Mouse (Mus musculus): ENCODE results near the gene Rgl3.

Gene Rgl3

DNA sequence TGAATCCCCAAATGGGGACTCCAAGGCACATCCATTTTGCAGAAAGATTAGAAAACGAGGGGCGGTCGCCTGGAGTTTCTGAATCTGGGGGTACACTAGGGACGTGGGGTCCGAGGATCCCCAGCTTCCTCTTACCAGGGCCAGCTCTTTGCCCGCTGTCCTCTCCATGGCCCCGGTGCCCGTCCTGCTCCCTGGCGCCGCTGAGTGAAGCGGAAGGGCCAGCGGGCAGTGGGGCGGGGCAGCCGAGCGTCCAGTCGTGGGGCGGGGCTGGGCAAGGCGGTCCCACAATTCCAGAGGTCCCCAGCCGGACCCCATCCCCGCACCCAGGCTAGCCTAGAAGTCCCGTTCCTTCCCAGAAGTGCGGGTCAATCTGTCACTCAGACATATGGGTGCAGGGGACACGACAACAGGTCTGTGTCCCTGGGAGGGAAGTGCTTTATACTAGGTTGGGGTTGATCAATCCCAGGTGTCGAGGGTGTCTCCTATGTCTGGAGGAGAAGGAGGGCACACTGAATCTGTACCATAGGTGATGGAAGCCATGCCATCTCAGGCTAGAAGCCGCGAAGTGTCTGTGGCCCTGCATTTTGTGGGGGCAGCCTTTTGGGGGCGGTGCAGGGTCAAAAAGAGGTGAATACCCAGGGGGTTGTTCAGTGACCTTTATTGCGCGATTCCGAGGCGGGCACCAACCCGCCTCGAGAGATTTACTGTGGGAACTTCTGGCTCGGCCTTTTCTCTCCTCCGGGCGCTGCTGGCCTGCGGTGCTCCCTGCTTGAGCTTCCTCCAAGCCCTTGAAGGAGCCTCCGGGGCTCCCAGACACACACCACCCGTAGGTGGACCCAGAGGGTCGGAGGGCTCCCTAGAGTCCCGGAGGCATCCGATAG, at the start of gene Rgl3:
TSS of gene Rgl3 (minus strand) at position 217 of the 881 bp plus-strand sequence.
- no peak for DNase-seq (ENCODE audit: low read depth in 2 of 2, low spot score in 2 of 2)

GRCm38 (mm10) chr9:22037826-22038225, 48.6 kb upstream of the Rgl3 start:
- DNase-seq (ENCODE audit: low read depth in 2 of 2, low spot score in 2 of 2), result no peak

DNA sequence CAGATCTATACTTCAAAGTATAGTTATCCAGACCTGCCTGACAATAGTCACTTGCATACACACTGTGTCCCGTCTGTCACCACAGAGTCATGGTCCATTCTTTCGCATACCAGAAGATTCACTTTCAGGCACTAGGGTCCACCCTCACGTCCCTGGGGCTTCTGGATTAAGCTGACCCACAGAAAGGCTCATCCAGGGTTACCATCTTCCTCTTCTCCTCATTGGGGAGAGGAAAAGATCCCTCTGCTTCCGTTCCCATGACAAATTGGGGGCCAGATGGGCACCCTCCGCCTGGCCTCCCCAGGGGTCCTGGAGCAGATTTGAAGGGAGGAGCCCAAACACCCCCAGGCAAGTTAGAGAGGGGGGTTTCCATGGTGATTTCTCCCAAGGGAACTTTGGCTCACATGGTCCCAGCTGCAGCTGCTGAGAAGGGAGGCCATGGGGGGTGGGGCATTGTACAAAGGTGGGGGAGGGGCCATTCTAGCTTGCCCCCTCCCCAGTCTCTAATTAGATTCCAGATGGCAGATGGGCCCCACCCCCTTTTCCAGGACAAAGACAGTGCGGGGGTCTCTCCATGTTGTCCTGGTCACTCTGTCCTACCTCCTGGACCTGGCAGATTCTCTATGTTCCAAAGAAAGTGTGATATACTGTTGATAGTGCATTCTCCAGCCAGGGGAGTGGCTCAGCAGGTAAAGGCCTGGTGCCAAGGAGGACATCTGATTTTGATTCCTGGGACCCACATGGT, 46.2 kb upstream of the Rgl3 start:
- DNase-seq (ENCODE audit: low read depth in 2 of 2, low spot score in 2 of 2), result no peak

GRCm38 (mm10) chr9:22030386-22030785, 41.1 kb upstream of the Rgl3 start:
- DNase-seq (ENCODE audit: low read depth in 2 of 2, low spot score in 2 of 2), result no peak

GRCm38 (mm10) chr9:22028467-22028866, 39.2 kb upstream of the Rgl3 start:
- DNase-seq (ENCODE audit: low read depth in 2 of 2, low spot score in 2 of 2), result no peak

DNA sequence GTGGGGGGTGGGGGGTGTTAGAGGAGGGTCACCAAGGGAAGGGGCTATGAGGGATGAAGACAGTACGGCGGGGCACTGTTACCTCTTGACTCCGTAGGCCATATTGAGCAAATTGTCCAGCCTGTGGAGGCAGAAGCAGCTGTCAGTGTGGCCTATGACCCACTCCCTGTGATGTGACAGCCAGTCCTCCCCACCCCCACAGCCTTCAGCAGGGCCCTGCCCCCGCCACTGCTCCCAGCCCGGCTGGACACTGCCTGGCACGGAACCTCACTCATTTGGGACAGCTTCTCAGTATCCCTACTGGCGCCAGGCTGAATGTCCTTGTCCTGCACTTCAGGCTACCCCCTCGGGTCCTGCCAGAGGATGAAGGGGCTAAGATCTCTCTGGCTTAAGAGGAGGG, 35.3 kb upstream of the Rgl3 start:
- no peak for DNase-seq (ENCODE audit: low read depth in 2 of 2, low spot score in 2 of 2)

- no peak for DNase-seq (ENCODE audit: low read depth in 2 of 2, low spot score in 2 of 2)
Observed at GRCm38 (mm10) chr9:22017208-22017825, 28.1 kb upstream of the Rgl3 start.

DNA sequence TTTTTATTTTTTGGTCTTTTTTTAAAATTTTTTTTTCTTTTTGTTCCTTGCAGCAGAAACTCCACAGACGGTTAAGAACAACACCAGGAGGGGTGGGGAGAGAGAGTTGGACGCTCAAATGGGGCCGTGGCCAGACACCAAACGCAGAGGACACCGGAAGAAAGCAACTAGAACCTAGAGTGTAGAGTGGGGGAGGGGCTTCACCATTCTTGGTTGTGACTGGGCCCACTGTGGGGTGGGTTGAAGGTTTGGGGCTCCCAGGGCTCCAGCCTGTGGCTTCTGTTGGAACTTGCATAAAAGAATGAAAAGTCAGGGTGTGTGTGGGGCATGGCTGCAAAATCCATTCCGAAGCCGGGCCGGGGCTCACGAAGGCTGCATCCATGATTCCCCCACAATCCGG, 27.0 kb upstream of the Rgl3 start:
- no peak for DNase-seq (ENCODE audit: low read depth in 2 of 2, low spot score in 2 of 2)

DNA sequence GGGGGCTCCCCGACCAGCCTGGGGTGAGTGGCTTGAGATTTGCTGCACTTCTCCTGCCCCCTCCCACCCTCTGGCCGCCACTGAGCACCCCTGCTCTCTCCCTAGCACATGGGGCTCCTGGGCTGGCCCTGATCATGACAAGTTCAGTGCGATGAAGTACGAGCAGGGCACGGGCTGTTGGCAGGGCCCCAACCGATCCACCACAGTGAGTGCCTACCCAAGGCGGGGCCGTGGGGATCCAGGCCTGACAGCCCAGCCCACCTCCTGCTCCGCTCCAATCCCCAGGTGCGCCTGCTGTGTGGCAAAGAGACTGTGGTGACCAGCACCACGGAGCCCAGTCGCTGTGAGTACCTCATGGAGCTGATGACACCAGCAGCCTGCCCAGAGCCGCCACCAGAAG, 23.5 kb upstream of the Rgl3 start:
- DNase-seq (ENCODE audit: low read depth in 2 of 2, low spot score in 2 of 2), result no peak

DNA sequence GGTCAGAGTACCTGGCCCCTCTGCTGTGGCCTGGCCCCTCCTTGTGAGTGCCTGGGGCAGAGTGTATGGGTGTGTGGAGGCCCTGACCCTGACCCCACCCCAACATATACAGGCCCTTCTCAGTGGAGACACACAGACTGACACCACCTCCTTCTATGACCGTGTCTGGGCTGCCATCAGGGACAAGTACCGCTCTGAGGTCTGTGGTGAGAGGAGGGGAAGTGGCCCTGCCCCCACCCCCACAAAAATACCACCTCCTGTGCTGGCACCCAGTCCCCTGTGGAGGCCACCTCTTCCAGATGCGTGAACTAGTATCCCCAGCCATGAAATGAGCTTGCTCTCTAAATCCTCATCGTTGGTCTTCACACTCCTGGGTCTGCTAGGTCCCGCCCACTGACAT, 21.8 kb upstream of the Rgl3 start:
- DNase-seq (ENCODE audit: low read depth in 2 of 2, low spot score in 2 of 2), result no peak

DNA sequence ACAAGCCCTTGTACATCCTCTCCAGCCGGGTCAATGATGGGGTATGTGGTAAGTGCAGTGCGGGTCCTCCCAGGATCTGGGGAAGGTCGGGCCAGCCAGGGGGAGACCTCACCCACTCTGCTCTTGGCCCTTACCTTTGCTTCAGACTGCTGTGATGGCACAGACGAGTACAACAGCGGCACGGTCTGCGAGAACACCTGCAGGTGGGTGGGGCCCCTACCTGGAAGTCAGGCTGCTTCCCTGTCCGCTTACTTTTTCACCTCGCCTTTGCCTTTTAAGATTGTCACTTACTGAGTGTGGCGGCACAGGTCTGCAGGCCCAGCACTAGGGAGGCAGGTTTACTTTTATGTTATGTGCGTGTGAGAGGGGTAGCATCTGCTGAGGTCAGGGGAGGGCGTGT, 15.3 kb upstream of the Rgl3 start:
- DNase-seq (ENCODE audit: low read depth in 2 of 2, low spot score in 2 of 2), result no peak

GRCm38 (mm10) chr9:22003163-22003554, 13.9 kb upstream of the Rgl3 start:
- no peak for DNase-seq (ENCODE audit: low read depth in 2 of 2, low spot score in 2 of 2)

GRCm38 (mm10) chr9:22002194-22003162, 13.2 kb upstream of the Rgl3 start, which contains the start of the genes Ccdc151 and Prkcsh:
TSS of gene Ccdc151 (minus strand) at chr9:22002634.
TSS of gene Prkcsh (plus strand) at chr9:22002806.
- DNase-seq (ENCODE audit: low read depth in 2 of 2, low spot score in 2 of 2), result peak; percentile 96 to 97

DNA sequence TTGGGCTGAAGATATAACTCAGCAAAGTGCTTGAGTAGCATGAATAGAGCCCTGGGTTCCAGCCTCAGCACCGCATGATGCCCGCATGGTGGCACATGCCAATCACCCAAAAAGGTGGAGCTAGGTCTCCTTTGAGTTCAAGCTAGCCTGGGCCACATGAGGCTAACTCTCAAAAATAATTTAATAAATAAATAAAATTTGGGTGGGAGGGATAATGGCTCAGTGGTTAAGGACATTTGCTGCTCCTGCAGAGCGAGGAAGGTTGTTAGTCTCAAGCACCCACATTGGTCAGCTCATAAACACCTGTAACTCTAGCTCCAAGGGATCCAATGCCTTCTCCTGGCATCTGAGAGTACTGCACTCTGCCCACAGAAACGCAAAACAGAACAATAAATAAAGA, 12.4 kb upstream of the Rgl3 start:
- no peak for DNase-seq (ENCODE audit: low read depth in 2 of 2, low spot score in 2 of 2)

- DNase-seq (ENCODE audit: low read depth in 2 of 2, low spot score in 2 of 2), result no peak
Observed at GRCm38 (mm10) chr9:22000296-22000695, 11.1 kb upstream of the Rgl3 start.

- no peak for DNase-seq (ENCODE audit: low read depth in 2 of 2, low spot score in 2 of 2)
Observed at GRCm38 (mm10) chr9:21996178-21996867, 7.1 kb upstream of the Rgl3 start.

DNA sequence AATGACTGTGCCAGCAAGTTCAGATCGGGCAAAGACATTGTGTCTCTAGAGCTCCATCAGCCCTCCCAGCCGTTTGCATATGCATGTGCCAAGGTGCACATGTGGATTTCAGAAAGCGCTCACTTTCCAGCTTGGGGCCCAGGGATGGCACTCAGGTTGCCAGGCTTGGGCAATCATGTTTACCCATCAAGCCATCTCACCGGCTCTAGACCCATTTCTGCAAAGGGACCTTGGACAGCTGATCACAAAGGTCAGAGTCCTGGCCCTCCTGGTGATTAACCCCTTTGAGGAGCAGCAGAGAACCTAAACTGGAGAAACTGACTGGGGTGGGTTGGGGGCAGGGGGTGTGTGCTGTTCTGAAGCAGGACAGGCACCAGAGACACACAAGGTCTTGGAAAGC, 3.0 kb upstream of the Rgl3 start:
- no peak for DNase-seq (ENCODE audit: low read depth in 2 of 2, low spot score in 2 of 2)

- no peak for DNase-seq (ENCODE audit: low read depth in 2 of 2, low spot score in 2 of 2)
Observed at GRCm38 (mm10) chr9:21988421-21989101, 685 bp downstream of the Rgl3 start.

DNA sequence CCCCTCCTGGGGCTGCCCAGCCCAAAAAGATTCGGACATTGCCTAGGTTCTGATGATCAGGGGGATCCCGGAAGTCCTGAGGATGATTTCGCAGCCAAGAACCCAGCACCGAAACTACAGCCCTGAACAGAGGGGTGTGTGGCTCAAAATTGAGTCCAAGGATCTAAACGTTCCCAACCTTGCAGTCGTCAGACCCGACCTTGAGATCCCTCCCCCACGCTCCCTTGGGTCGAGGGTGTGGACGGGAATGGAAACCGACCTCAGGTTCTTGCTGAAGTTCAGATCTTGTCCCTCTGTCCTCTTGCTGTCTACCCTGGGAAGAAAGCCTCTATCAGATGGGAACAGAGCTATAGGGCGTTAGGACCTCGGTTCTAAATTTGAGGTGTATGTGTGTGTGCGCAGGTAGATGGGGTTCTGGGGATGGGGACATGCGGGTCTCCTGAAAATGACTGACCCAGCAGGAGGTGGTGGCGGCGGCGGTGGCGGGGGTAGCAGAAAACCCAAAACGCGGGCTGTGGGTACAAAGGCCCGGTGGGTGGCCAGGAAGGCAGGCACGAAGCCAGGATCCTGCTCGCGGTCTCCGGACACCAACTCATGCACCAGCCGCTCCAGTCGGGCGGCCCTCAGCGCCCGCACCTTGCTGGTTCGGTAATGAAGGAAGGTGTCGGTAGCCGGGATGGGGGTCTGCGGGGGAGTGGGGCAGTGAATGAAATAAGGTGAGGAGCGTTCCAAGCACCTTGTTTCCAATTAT, 1.5 kb downstream of the Rgl3 start:
- no peak for DNase-seq (ENCODE audit: low read depth in 2 of 2, low spot score in 2 of 2)

Data from CD8-positive naive resting alpha-beta T cell, adult 2 months (primary cell).